Mouse (Mus musculus) activated CD4-positive, CD25-positive, alpha-beta regulatory T cell, adult 9 weeks (primary cell): Measurements from ENCODE around the gene Olfr1257. TPM values are rescaled to one million over a fixed set of nuclear protein-coding genes. Genes with fewer than 3 reads are reported as not detected.

Experiments used
- polyA plus RNA-seq: library from polyadenylated mRNA; unstranded; fragments of 100-300 nt; shearing (Covaris generic); gene quantifications from one replicate; pipeline ENCODE4 v1.2.1, GENCODE M21; 2017

Gene Olfr1257
- polyA plus RNA-seq: not detected

DNA sequence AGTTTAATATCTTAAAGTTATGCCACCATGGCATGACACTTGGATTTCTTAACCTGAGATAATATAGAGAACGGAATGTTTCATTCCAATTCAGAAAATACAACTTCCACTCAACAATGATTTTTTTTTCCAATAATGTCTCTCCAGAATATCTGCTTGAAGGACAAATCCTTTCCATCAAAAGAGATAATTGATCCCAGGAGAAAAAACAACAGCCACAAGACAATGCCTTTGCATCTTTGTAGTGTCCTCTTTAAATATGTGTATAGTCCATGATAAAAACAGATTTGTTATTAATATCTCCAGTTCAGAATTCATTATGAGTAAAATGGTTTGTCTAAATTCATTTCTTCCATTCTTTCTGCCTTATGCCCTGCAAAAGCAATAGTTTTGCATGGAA lies at the start of gene Olfr1257:
TSS of gene Olfr1257 (plus strand) at position 301 of the 400 bp plus-strand sequence.

DNA sequence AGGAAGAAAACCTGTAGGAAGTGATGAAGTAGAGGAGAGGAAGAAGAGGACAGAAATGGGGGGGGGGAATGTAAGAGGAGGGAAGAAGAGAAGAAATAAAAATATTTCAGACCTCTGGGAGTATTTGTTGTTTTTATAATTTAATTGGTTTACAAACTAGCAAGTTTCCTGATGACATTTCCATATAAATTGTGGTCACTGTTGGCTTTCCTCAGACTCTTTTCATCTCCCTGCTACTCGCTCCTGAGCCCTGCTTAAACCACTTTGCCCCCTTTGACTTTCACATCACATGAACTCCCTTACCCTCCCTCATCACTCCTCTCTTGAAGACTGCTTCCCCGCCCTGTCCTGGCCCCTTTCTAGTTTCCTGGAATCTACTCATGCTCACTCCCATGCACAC lies 36.8 kb upstream of the Olfr1257 start, which contains the start of gene Olfr1256:
TSS of gene Olfr1256 (minus strand) at position 101 of the 400 bp plus-strand sequence.

DNA sequence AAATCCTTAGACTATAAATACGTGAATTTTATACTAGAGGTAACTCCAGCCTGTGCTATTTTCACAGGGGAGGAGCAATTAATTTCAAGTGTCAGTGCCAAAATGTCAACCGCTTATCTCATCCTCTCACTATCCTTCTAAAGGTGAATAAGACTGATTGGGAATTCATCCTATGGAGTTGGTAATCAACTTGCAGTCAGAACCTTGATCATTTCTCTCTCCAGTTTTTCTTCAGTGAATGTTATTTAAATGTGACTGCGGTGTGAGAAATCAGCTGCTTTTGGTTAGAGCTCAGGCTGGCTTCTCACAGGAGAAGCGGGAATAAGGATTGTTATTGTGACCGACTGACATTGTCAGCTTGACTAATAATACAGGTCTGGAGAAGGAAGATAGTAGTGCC lies 30.1 kb upstream of the Olfr1257 start, which contains the start of gene Olfr48:
TSS of gene Olfr48 (minus strand) at position 101 of the 400 bp plus-strand sequence.

GRCm38 (mm10) chr2:89927009-89927408 lies 48.8 kb downstream of the Olfr1257 start, which contains the start of gene Olfr1258:
Gene Olfr1258, plus strand, starts transcription at chr2:89927309.

Other genes with a start within 250 kb of the Olfr1257 start
- not detected for gene Olfr1249, start 243.5 kb upstream of the Olfr1257 start, polyA plus RNA-seq
- not detected for gene Olfr1250, start 217.0 kb upstream of the Olfr1257 start, polyA plus RNA-seq
- not detected for gene Olfr1251, start 206.5 kb upstream of the Olfr1257 start, polyA plus RNA-seq
- gene Olfr1252, start 153.4 kb upstream of the Olfr1257 start, polyA plus RNA-seq: not detected
- not detected for gene Olfr1253, start 121.3 kb upstream of the Olfr1257 start, polyA plus RNA-seq
- not detected for gene Olfr1254, start 84.8 kb upstream of the Olfr1257 start, polyA plus RNA-seq
- gene Olfr1255, start 66.4 kb upstream of the Olfr1257 start, polyA plus RNA-seq: not detected
- not detected for gene Olfr1256, start 36.9 kb upstream of the Olfr1257 start, polyA plus RNA-seq
- not detected for gene Olfr48, start 30.2 kb upstream of the Olfr1257 start, polyA plus RNA-seq
- gene Olfr1258, start 48.9 kb downstream of the Olfr1257 start, polyA plus RNA-seq: not detected
- not detected for gene Olfr1259, start 70.2 kb downstream of the Olfr1257 start, polyA plus RNA-seq
- gene Olfr1260, start 95.9 kb downstream of the Olfr1257 start, polyA plus RNA-seq: not detected
- not detected for gene Olfr1261, start 112.8 kb downstream of the Olfr1257 start, polyA plus RNA-seq
- not detected for gene Olfr1262, start 121.7 kb downstream of the Olfr1257 start, polyA plus RNA-seq
- gene Olfr1263, start 133.7 kb downstream of the Olfr1257 start, polyA plus RNA-seq: 0.09 TPM
- not detected for gene Olfr1264, start 147.1 kb downstream of the Olfr1257 start, polyA plus RNA-seq
- not detected for gene Olfr1265, start 156.9 kb downstream of the Olfr1257 start, polyA plus RNA-seq
- not detected for gene Olfr140, start 185.2 kb downstream of the Olfr1257 start, polyA plus RNA-seq
- not detected for gene Olfr1269, start 243.0 kb downstream of the Olfr1257 start, polyA plus RNA-seq